Mouse (Mus musculus): ENCODE results near the gene Fxyd4. TPM values are rescaled to one million over a fixed set of nuclear protein-coding genes. Genes with fewer than 3 reads are reported as not detected.

The Fxyd4 gene
- 0.28 TPM for polyA plus RNA-seq (2021)

GRCm38 (mm10) chr6:117937222-117937932 is at the start of gene Fxyd4:
Gene Fxyd4, minus strand, starts transcription at chr6:117937692.
- ATAC-seq (no peak), DNase-seq (ENCODE audit: low read depth, low spot score) (no peak)
- POLR2A ChIA-PET, result interaction anchor here (0.6 kb wide), 1 partner anchor 25 kb away, joined by 3 read pairs; no protein-coding TSS in a partner anchor
- in situ Hi-C loops (cut with MboI; ENCODE audit: low pct_unique_long_range_greater_than_20kb), result no loop called here
- H3K27me3 ChIP-seq, result no peaks in the 10 kb centered on the region
- TF ChIP-seq CTCF (IDR thresholded peaks at IDR 0.05), result no peak
- CTCF ChIA-PET, result no interaction called here

GRCm38 (mm10) chr6:117987173-117987572 is 49.7 kb upstream of the Fxyd4 start:
- in situ Hi-C loops (cut with MboI; ENCODE audit: low pct_unique_long_range_greater_than_20kb), result no loop called here
- ChIA-PET POLR2A (no interaction called here), CTCF (no interaction called here)
- no peak for TF ChIP-seq CTCF (IDR thresholded peaks at IDR 0.05)
- peaks cover 4% of the 10 kb centered on the region for H3K27me3 ChIP-seq
- DNase-seq (ENCODE audit: low read depth, low spot score) (no peak), ATAC-seq (no peak)

DNA sequence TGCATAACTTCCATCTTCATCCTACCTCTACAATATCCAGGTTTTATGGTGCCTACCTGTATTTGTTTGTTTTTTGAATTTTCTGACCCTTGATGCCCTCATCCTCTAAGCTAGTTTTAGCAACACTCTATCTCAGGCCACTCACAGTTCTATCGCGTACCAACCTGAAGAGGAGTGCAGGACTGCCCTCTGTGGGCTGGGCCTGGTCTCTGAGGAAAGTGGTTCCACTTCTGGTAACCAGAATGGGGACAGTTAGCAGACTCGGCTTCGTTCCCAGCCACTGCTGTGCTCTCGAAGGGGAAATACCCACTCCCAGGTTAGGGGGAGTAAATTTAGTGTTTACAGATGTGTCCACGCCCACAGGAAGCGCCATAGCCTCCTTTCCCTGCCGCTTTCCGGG is 29.2 kb upstream of the Fxyd4 start:
- in situ Hi-C loops (cut with MboI; ENCODE audit: low pct_unique_long_range_greater_than_20kb), result no loop called here
- POLR2A ChIA-PET, result no interaction called here
- no peak for DNase-seq (ENCODE audit: low read depth, low spot score)
- CTCF ChIA-PET, result interaction anchor here (0.6 kb wide), 1 partner anchor 138 kb away, joined by 3 read pairs; no protein-coding TSS in a partner anchor
- no peaks in the 10 kb centered on the region for H3K27me3 ChIP-seq
- ATAC-seq, result peak; percentile 35
- TF ChIP-seq CTCF (IDR thresholded peaks at IDR 0.05), result peak; percentile 23

DNA sequence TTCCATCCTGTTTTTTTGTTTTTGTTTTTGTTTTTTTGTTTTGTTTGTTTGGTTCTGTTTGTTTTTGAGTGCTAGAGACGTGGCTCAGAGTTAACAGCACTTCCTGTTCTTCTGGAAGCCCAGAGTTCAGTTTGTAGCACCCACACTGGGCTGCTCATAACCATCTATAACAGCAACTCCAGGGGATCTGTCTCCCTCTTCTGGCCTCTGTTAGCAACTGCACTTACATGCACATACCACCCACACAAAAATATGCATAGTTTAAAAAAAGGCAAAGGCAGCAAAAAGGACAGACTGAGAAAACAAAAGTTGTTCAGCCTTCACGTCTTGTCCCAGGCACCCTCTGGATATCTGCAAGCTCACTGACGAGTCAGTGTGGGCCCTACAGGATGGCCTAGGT is 25.7 kb upstream of the Fxyd4 start:
- H3K27me3 ChIP-seq, result no peaks in the 10 kb centered on the region
- no peak for TF ChIP-seq CTCF (IDR thresholded peaks at IDR 0.05)
- no peak for DNase-seq (ENCODE audit: low read depth, low spot score)
- ChIA-PET CTCF (no interaction called here), POLR2A (interaction anchor here (0.7 kb wide), 1 partner anchor 26 kb away, joined by 3 read pairs; the partner anchor contains the start of gene Fxyd4)
- in situ Hi-C loops (cut with MboI; ENCODE audit: low pct_unique_long_range_greater_than_20kb), result no loop called here
- no peak for ATAC-seq

DNA sequence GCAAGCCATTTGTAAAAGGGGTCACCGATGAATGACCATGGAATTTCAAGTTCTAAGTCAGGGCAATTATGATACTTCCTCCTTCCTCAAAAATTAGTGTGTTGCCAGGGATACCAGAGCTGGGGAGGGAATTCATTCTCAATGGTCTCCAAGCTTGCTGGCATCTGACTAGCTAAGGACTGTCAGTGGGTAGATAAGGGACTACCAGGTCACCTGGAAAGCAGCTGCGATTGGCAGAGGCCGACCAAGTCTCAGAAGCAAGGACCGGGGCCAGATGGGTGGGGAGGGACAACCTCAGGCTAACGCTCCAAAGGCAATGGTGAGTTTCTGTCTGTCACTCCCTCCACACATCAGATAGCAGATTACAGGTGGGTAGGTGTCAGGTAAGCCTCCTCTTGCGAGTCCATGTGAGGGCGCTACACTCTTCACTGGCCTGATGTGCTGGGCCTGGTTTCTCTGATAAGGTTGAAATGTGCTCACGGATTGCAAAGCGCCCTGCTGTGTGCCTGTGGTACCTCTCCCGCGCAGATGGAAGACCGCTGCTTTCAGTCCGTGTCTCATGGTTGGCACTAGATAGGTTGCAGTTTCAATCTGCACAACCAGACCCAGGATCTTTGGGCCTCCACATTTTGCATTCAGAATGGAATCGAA is 19.5 kb upstream of the Fxyd4 start:
- CTCF ChIA-PET, result interaction anchor here (0.7 kb wide), 1 partner anchor 22 kb away, joined by 3 read pairs; no protein-coding TSS in a partner anchor
- in situ Hi-C loops (cut with MboI; ENCODE audit: low pct_unique_long_range_greater_than_20kb), result no loop called here
- POLR2A ChIA-PET, result no interaction called here
- peak; percentile 19 for ATAC-seq
- no peak for DNase-seq (ENCODE audit: low read depth, low spot score)
- TF ChIP-seq CTCF (IDR thresholded peaks at IDR 0.05), result no peak
- H3K27me3 ChIP-seq, result no peaks in the 10 kb centered on the region

GRCm38 (mm10) chr6:117956161-117956560 is 18.7 kb upstream of the Fxyd4 start:
- CTCF ChIA-PET, result interaction anchor here (0.7 kb wide), 1 partner anchor 23 kb away, joined by 3 read pairs; no protein-coding TSS in a partner anchor
- H3K27me3 ChIP-seq, result no peaks in the 10 kb centered on the region
- TF ChIP-seq CTCF (IDR thresholded peaks at IDR 0.05), result no peak
- POLR2A ChIA-PET, result no interaction called here
- in situ Hi-C loops (cut with MboI; ENCODE audit: low pct_unique_long_range_greater_than_20kb), result no loop called here
- ATAC-seq (no peak), DNase-seq (ENCODE audit: low read depth, low spot score) (no peak)

DNA sequence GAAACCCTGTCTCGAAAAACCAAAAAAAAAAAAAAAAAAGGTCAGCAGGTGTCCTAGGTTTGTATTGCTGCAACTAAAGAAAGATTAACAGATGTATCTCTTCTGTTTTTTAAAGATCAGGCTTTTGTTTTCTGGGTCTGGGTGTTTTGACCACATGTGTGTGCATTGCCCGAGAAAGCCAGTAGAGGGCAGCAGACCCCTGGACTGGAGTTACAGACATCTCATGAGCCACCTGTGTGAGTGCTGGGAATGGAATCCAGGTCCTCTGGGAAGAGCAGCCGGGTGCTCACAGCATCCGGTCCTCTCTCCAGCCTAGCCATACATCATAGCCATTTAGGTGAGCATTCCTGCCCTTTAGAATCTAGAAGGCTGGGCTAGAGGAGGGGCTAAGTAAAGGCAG is 14.8 kb upstream of the Fxyd4 start:
- ChIA-PET POLR2A (no interaction called here), CTCF (no interaction called here)
- in situ Hi-C loops (cut with MboI; ENCODE audit: low pct_unique_long_range_greater_than_20kb), result no loop called here
- no peak for DNase-seq (ENCODE audit: low read depth, low spot score)
- TF ChIP-seq CTCF (IDR thresholded peaks at IDR 0.05), result no peak
- ATAC-seq, result no peak
- H3K27me3 ChIP-seq, result no peaks in the 10 kb centered on the region

DNA sequence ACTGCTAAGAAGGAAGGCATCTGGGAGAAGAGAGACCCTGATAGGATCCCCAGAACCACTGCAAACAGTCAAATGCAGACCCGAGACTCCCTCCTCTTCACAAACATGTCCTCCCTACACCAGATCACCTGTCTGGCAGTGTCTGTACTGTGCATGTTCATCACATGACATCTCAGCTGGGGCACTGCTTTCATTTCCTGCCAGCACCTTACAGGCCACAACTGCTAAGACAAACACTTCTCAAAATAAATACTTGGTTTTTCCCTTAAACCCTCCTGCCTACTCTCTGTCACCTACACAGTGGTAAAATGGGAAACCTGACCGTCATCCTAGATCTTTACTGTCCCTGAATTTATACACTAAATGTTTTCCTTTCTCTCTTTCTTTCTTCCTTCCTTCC is 6.4 kb upstream of the Fxyd4 start:
- no peak for TF ChIP-seq CTCF (IDR thresholded peaks at IDR 0.05)
- CTCF ChIA-PET, result no interaction called here
- no peaks in the 10 kb centered on the region for H3K27me3 ChIP-seq
- no peak for ATAC-seq
- DNase-seq (ENCODE audit: low read depth, low spot score), result no peak
- in situ Hi-C loops (cut with MboI; ENCODE audit: low pct_unique_long_range_greater_than_20kb), result no loop called here
- POLR2A ChIA-PET, result no interaction called here

- ChIA-PET CTCF (no interaction called here), POLR2A (no interaction called here)
- ATAC-seq (no peak), DNase-seq (ENCODE audit: low read depth, low spot score) (no peak)
- no peaks in the 10 kb centered on the region for H3K27me3 ChIP-seq
- TF ChIP-seq CTCF (IDR thresholded peaks at IDR 0.05), result no peak
- in situ Hi-C loops (cut with MboI; ENCODE audit: low pct_unique_long_range_greater_than_20kb), result no loop called here
Measured at GRCm38 (mm10) chr6:117942769-117943168, 5.3 kb upstream of the Fxyd4 start.

- ChIA-PET CTCF (no interaction called here), POLR2A (no interaction called here)
- no peak for DNase-seq (ENCODE audit: low read depth, low spot score)
- TF ChIP-seq CTCF (IDR thresholded peaks at IDR 0.05), result no peak
- no peak for ATAC-seq
- in situ Hi-C loops (cut with MboI; ENCODE audit: low pct_unique_long_range_greater_than_20kb), result no loop called here
- H3K27me3 ChIP-seq, result no peaks in the 10 kb centered on the region
Measured at GRCm38 (mm10) chr6:117938951-117939350, 1.5 kb upstream of the Fxyd4 start.

Data from Patski (cell line).